In genomic region chr2:113368379-113368778, GRCm38 (mm10) we compare ENCODE assay signal across 23 mouse cellular contexts. TPM values are rescaled to one million over a fixed set of nuclear protein-coding genes. Genes with fewer than 3 reads are reported as not detected.
A peak's percentile ranks its signal among the peaks of the same experiment; 100 is the strongest.
DNase-seq lines count a peak whose midpoint lies in the region; ATAC-seq and TF ChIP-seq lines count a peak whose summit lies in the region.
"Had no signal": no experiment of that assay in that cellular context is flagged by ENCODE, and none has a peak within 500 bp of the region (broad histone marks: within the 10 kb centered on the region; RNA-seq: fewer than 3 reads in every experiment).

No protein-coding gene starts in this region.

- no peak for DNase-seq in Patski (ENCODE audit: low read depth, low spot score)
- peak; percentile 92 for DNase-seq in kidney, adult 2 months
- peak; percentile 65 for DNase-seq in kidney, postnatal 14 days
- no peak for DNase-seq in yolk sac, embryonic 10.5 days (ENCODE audit: low spot score)
- no peak for DNase-seq in frontal cortex, postnatal 36 days (ENCODE audit: low spot score in 2 of 2)
- DNase-seq in Muller cell, postnatal 12 days (ENCODE audit: inconsistent ontology term) = no peak
- DNase-seq: adrenal gland, adult 2 months; adrenal gland, postnatal 25 days; cerebellum, adult 18-20 months; cerebellum, adult 9-11 months; cerebellum, postnatal 36 days; forebrain, postnatal 0 days; heart, adult 2 months; heart, postnatal 14 days had no signal

- H3K9me3 ChIP-seq in kidney, embryonic 15.5 days (replicated peaks) = no peaks in the 10 kb centered on the region
- H3K9me3 ChIP-seq: embryonic facial prominence, embryonic 10.5 days; forebrain, embryonic 13.5 days; heart, embryonic 15.5 days; hindbrain, embryonic 13.5 days had no signal

- H3K9ac ChIP-seq in kidney, embryonic 15.5 days = no peak overlapping the region
- H3K9ac ChIP-seq: forebrain, embryonic 13.5 days; forebrain, postnatal 0 days; heart, embryonic 15.5 days; hindbrain, embryonic 13.5 days had no signal

- H3K4me3 ChIP-seq in kidney, adult 2 months (ENCODE audit: insufficient read depth, low read depth, low read length) = no peak overlapping the region
- H3K4me3 ChIP-seq in kidney, embryonic 15.5 days (replicated peaks) = no peak overlapping the region
- H3K4me3 ChIP-seq: embryonic facial prominence, embryonic 10.5 days; forebrain, embryonic 13.5 days; heart, adult 2 months; heart, embryonic 15.5 days; hindbrain, embryonic 13.5 days had no signal

- TF ChIP-seq POLR2A in kidney, adult 2 months (IDR thresholded peaks at IDR 0.05; ENCODE audit: low read depth, low read length) = no peak

- in situ Hi-C loops in Patski (cut with MboI; ENCODE audit: low pct_unique_long_range_greater_than_20kb) = no loop called here

- no peaks in the 10 kb centered on the region for H3K36me3 ChIP-seq in kidney, adult 2 months (ENCODE audit: control insufficient read depth, insufficient read depth, low read length)
- H3K36me3 ChIP-seq in kidney, embryonic 15.5 days = no peaks in the 10 kb centered on the region
- H3K36me3 ChIP-seq: embryonic facial prominence, embryonic 10.5 days; heart, embryonic 15.5 days; hindbrain, embryonic 13.5 days had no signal

- H3K27ac ChIP-seq in kidney, adult 2 months (ENCODE audit: insufficient read depth, low read depth, low read length) = peak overlapping the region; percentile 83
- peak overlapping the region; percentile 87 for H3K27ac ChIP-seq in kidney, embryonic 15.5 days
- H3K27ac ChIP-seq: embryonic facial prominence, embryonic 10.5 days; forebrain, embryonic 13.5 days; heart, adult 2 months; heart, embryonic 15.5 days; hindbrain, embryonic 13.5 days had no signal

- no peaks in the 10 kb centered on the region for H3K27me3 ChIP-seq in Patski
- H3K27me3 ChIP-seq in kidney, adult 2 months (replicated peaks; ENCODE audit: control insufficient read depth, insufficient read depth, low read length) = no peaks in the 10 kb centered on the region
- no peaks in the 10 kb centered on the region for H3K27me3 ChIP-seq in kidney, embryonic 15.5 days
- H3K27me3 ChIP-seq: forebrain, embryonic 13.5 days; heart, embryonic 15.5 days; hindbrain, embryonic 13.5 days had no signal

- no peak overlapping the region for H3K4me2 ChIP-seq in kidney, embryonic 15.5 days
- H3K4me2 ChIP-seq: forebrain, embryonic 13.5 days; heart, embryonic 11.5 days; heart, embryonic 15.5 days; hindbrain, embryonic 13.5 days had no signal

- peaks cover 4% of the 10 kb centered on the region; the same call in 1 of the 2 replicates for H3K4me1 ChIP-seq in kidney, adult 2 months (ENCODE audit: control insufficient read depth, insufficient read depth, low read length)
- peaks cover 33% of the 10 kb centered on the region for H3K4me1 ChIP-seq in kidney, embryonic 15.5 days
- H3K4me1 ChIP-seq: heart, embryonic 15.5 days had no signal

- 31% methylated on average over 5 of the region's 5 CpGs for WGBS in kidney, adult 2 months
- WGBS in kidney, embryonic 15.5 days = 47% methylated on average over 5 of the region's 5 CpGs

- POLR2A ChIA-PET in Patski (lab: Charles Lee) = interaction anchor here (1.4 kb wide), 2 partner anchors 20 to 38 kb away, joined by 3 read pairs; no protein-coding TSS in a partner anchor

- peak; percentile 38 for ATAC-seq in Patski
- ATAC-seq in kidney, embryonic 15.5 days (replicated peaks; ENCODE audit: low FRiP score) = peak; percentile 90
- ATAC-seq in granulocyte monocyte progenitor cell, adult 5-6 weeks (replicated peaks; ENCODE audit: poor library complexity, severe bottlenecking) = no peak
- ATAC-seq: forebrain, embryonic 13.5 days; forebrain, postnatal 0 days had no signal

- CTCF ChIA-PET in Patski (lab: Charles Lee) = interaction anchor here (1.5 to 2.0 kb wide), 3 partner anchors 10 to 72 kb away, joined by 3 to 7 read pairs (median 3); no protein-coding TSS in a partner anchor

- no peak for TF ChIP-seq CTCF in Patski (IDR thresholded peaks at IDR 0.05)
- no peak for TF ChIP-seq CTCF in kidney, adult 2 months (conservative IDR thresholded peaks at IDR 0.05; ENCODE audit: insufficient read depth, insufficient read length, low read depth, low read length)

RNA-seq across cellular contexts. Expression of gene Fmn1, which starts 40.8 kb away (rescaled TPM):
- 11.2 TPM for polyA plus RNA-seq in Patski (2021)
- 7.2 and 7.4 TPM in 2 replicates for polyA plus RNA-seq in kidney, adult 2 months (2012; rRNA removed)
- 8.0 and 9.1 TPM in 2 replicates for polyA plus RNA-seq in kidney, embryonic 15.5 days (2015; fragmentation: Nextera tagmentation; extraction: Ambion mirVana)
- 0.24 and 2.5 TPM in 2 replicates for total RNA-seq in granulocyte monocyte progenitor cell, adult 5-6 weeks (2014; fragmentation: Nextera tagmentation)
- total RNA-seq in granulocyte monocyte progenitor cell, adult 5-6 weeks (2017) = 3.1 TPM in 1 of 2 replicates, not detected in the other
- total RNA-seq: hematopoietic stem cell, adult 5-6 weeks; MEL had no signal

Comparison
In these comparisons a context has a peak if more than half of its experiments do, and no peak if none do; other contexts are left out.
1. DNase-seq: peak in kidney, adult 2 months (single experiment) and kidney, postnatal 14 days (single experiment); none in Patski (single experiment), yolk sac, embryonic 10.5 days (single experiment), frontal cortex, postnatal 36 days (0 of 2) and Muller cell, postnatal 12 days (single experiment).